Mouse (Mus musculus) midbrain, embryonic 14.5 days (tissue): ENCODE data around the gene Osbpl8. TPM values are rescaled to one million over a fixed set of nuclear protein-coding genes. Genes with fewer than 3 reads are reported as not detected.

Source experiments
- ATAC-seq: fragments of 200-750 bp; cut with Nextera tagmentation; 2 replicates; pipeline ENCODE4 v1.8.0; 2017; ENCODE audit warnings: moderate number of reproducible peaks, moderate library complexity; ENCODE audit not compliant: low FRiP score, low TSS enrichment
- DNase-seq: peaks from one replicate; pipeline ENCODE4 v3.0.0-alpha.2; 2015
- H3K27ac ChIP-seq: fragments of 300-500 bp; sonication (generic); replicated peaks from 2 replicates; pipeline ENCODE4 v1.5.1; 2014; ENCODE audit warnings: mild to moderate bottlenecking, low read depth, low read length, moderate library complexity
- H3K27me3 ChIP-seq: fragments of 300-500 bp; sonication (generic); 2 replicates; pipeline ENCODE4 v1.6.1; 2014; ENCODE audit warnings: low read length, control low read depth, mixed read lengths; ENCODE audit not compliant: control insufficient read depth, insufficient read depth
- H3K36me3 ChIP-seq: fragments of 300-500 bp; sonication (generic); 2 replicates; pipeline ENCODE4 v1.6.1; 2014; ENCODE audit warnings: low read length, control low read depth; ENCODE audit not compliant: control insufficient read depth, insufficient read depth
- H3K4me1 ChIP-seq: fragments of 300-500 bp; sonication (generic); 2 replicates; pipeline ENCODE4 v1.6.1; 2014; ENCODE audit warnings: mild to moderate bottlenecking, antibody characterized with exemption, low read length, control low read depth; ENCODE audit not compliant: control insufficient read depth, insufficient read depth
- H3K4me2 ChIP-seq: fragments of 300-500 bp; sonication (generic); 2 replicates; pipeline ENCODE4 v1.6.1; 2014; ENCODE audit warnings: mild to moderate bottlenecking, low read length, moderate library complexity
- H3K4me3 ChIP-seq: fragments of 300-500 bp; sonication (generic); replicated peaks from 2 replicates; pipeline ENCODE4 v1.5.1; 2014; ENCODE audit warnings: low read depth, low read length
- H3K9ac ChIP-seq: fragments of 300-500 bp; sonication (generic); replicated peaks from 2 replicates; pipeline ENCODE4 v1.6.1; 2014; ENCODE audit warnings: mild to moderate bottlenecking, low read length, moderate library complexity
- H3K9me3 ChIP-seq: fragments of 300-500 bp; sonication (generic); 2 replicates; pipeline ENCODE4 v1.6.1; 2016; ENCODE audit warnings: low read length, control low read depth, mixed read lengths; ENCODE audit not compliant: control insufficient read depth
- WGBS: fragments of 180-500 bp; shearing (Covaris S2); extraction: QIAGEN DNeasy Blood & Tissue Kit; methylation state at CpG from one replicate; pipeline ENCODE4 v1.1.7; 2014; 5-methylcytosine and 5-hydroxymethylcytosine counted together
- polyA plus RNA-seq: library from polyadenylated mRNA; unstranded; fragments of >200 nt; fragmentation: Nextera tagmentation; extraction: Ambion mirVana; gene quantifications from 2 replicates; pipeline ENCODE4 v1.2.1, GENCODE M21; 2014

Osbpl8 gene
- polyA plus RNA-seq, 1 experiment from 2014 or later = 19.0 TPM

DNA sequence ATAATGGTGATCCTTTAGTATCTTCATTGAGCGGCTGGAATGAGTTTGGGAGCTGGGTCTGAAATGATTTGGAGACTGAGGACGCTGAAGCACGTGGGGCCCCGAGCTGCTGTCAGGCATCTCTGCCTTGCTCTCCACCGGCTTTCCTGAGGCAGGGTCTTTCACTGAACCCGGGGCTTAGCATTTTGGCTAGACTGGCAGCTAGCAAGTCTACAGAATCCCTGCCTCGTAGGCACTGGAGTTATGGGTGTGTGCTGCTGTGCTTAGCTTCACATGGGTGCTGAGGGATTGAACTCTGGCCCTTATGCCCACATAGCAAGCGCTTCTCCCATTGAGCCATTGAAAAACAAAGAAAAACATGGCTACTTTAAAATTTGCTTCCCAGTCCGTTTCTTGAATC lies 42.8 kb downstream of the Osbpl8 start:
- no peaks in the 10 kb centered on the region for H3K4me1 ChIP-seq
- H3K4me2 ChIP-seq = no peak overlapping the region
- no peak for DNase-seq
- no peaks in the 10 kb centered on the region for H3K9me3 ChIP-seq
- H3K9ac ChIP-seq = no peak overlapping the region
- H3K27ac ChIP-seq = no peak overlapping the region
- ATAC-seq = no peak
- no peaks in the 10 kb centered on the region for H3K36me3 ChIP-seq
- 76% methylated on average over 9 of the region's 9 CpGs for WGBS
- H3K27me3 ChIP-seq = no peaks in the 10 kb centered on the region
- H3K4me3 ChIP-seq = no peak overlapping the region

DNA sequence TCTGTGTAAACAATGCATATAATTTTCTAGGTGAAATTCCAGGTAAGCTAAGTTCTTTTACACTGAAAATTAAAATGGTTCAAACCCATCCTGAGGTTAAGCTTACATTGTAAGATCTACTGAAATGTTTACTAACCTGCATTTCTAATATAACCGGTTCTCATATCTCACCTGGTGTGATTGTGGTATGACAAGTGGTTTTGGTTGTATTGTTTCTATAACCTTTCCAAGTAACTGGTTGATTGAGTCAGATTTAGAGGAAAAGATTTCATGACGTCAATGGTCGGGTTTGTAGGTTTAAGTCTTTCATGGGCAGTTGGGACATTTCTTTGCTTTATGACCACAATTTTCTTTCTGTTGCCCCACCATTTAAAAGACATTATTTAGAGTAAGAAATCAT lies 49.5 kb downstream of the Osbpl8 start:
- Histone ChIP-seq H3K4me2 (no peak overlapping the region), H3K4me1 (no peaks in the 10 kb centered on the region), H3K9me3 (no peaks in the 10 kb centered on the region), H3K27ac (no peak overlapping the region), H3K4me3 (no peak overlapping the region), H3K27me3 (no peaks in the 10 kb centered on the region), H3K9ac (no peak overlapping the region), H3K36me3 (no peaks in the 10 kb centered on the region)
- no peak for ATAC-seq
- no peak for DNase-seq
- WGBS = 96% methylated on average over 3 of the region's 3 CpGs

DNA sequence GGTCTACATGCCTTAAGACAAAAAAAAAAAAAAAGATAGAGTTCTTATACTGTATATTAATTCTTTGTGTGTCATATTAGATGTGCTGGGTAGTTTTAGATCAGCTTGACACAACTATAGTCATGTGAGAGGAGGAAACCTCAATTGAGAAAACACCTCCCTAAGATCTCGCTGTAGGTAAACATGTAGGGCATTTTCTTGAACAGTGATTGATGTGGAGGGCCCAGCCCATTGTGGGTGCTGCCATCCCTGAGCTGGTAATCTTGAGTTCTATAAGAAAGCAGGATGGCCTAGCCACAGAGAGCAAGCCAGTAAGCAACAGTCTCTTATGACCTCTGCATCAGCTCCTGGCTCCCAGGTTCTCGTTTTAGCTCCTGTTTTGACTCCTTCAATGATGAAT lies 50.1 kb downstream of the Osbpl8 start:
- Histone ChIP-seq H3K4me3 (no peak overlapping the region), H3K36me3 (no peaks in the 10 kb centered on the region), H3K27ac (no peak overlapping the region), H3K9ac (no peak overlapping the region), H3K4me2 (no peak overlapping the region), H3K27me3 (no peaks in the 10 kb centered on the region), H3K4me1 (no peaks in the 10 kb centered on the region), H3K9me3 (no peaks in the 10 kb centered on the region)
- no peak for DNase-seq
- ATAC-seq = no peak
- 85% methylated on average over 2 of the region's 2 CpGs for WGBS

DNA sequence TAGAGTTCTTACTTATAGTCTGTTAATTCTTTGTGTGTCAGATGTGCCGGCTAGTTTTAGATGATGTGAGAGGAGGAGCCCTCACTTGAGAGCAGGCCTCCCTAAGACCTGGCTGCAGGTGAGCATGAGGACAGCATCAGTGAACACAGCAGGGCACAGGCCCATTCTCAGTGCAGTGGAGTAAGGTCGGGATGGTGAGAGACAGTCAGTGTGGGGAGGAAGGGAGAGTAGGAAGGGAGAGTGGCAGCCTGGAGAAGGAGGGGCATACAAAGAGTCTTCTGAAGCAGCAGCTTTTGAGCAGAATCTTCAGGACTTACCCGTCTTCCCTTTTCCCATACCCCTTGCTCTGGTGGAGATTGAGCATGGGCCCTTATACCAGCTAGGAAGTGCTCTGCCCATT lies 51.0 kb downstream of the Osbpl8 start:
- Histone ChIP-seq H3K36me3 (no peaks in the 10 kb centered on the region), H3K4me3 (no peak overlapping the region), H3K9ac (no peak overlapping the region), H3K27ac (no peak overlapping the region), H3K4me2 (no peak overlapping the region), H3K9me3 (no peaks in the 10 kb centered on the region), H3K27me3 (no peaks in the 10 kb centered on the region), H3K4me1 (no peaks in the 10 kb centered on the region)
- 74% methylated on average over 3 of the region's 3 CpGs for whole genome bisulfite sequencing
- DNase-seq (no peak), ATAC-seq (no peak)

DNA sequence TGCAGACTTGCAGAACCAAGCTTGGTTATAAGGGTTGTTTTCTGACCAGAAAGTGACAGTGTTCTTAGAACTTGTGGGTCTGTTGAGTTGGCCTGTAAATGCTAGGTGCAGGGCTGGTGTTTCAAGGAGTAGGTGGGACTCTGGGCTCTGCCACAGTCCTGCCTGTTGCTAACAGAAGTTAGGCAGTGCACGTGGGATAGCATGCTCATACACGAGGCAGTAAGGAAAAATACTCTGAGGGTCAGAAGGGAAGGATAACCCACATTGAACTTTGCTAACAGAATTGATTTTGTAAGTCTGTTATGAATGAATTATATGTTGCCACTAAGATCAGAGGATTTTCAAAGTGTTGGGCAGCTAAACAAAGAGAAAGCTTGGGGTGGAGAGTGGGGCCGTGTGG lies 51.6 kb downstream of the Osbpl8 start:
- DNase-seq = no peak
- H3K9me3 ChIP-seq = no peaks in the 10 kb centered on the region
- no peak overlapping the region for H3K4me2 ChIP-seq
- no peak for ATAC-seq
- H3K4me3 ChIP-seq = no peak overlapping the region
- no peaks in the 10 kb centered on the region for H3K4me1 ChIP-seq
- no peaks in the 10 kb centered on the region for H3K36me3 ChIP-seq
- H3K27ac ChIP-seq = no peak overlapping the region
- no peaks in the 10 kb centered on the region for H3K27me3 ChIP-seq
- no peak overlapping the region for H3K9ac ChIP-seq
- WGBS = 87% methylated on average over 3 of the region's 3 CpGs

DNA sequence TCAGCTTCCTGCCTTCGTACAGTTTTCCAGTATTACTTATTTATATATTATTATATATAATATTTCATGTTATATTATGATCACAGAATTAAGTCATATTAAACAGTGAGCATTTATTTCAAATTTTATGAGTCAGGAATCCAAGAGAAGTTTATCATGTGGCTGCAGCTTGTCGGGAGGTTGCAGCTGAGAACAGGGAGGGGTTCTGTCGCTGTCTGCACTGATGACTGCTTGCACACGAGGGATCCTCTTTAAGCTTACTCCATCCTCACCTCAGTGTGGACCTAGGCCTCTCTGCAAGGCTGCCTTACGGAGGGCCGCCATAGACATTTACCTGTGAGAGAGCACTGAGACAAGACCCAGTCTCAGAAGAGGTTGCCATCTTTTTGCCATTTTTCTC lies 58.0 kb downstream of the Osbpl8 start:
- H3K9ac ChIP-seq = no peak overlapping the region
- H3K4me1 ChIP-seq = peaks cover 12% of the 10 kb centered on the region
- H3K9me3 ChIP-seq = no peaks in the 10 kb centered on the region
- ATAC-seq = no peak
- H3K27me3 ChIP-seq = no peaks in the 10 kb centered on the region
- 70% methylated on average over 6 of the region's 6 CpGs for WGBS
- no peak overlapping the region for H3K4me2 ChIP-seq
- no peak for DNase-seq
- no peaks in the 10 kb centered on the region for H3K36me3 ChIP-seq
- H3K4me3 ChIP-seq = no peak overlapping the region
- H3K27ac ChIP-seq = no peak overlapping the region

DNA sequence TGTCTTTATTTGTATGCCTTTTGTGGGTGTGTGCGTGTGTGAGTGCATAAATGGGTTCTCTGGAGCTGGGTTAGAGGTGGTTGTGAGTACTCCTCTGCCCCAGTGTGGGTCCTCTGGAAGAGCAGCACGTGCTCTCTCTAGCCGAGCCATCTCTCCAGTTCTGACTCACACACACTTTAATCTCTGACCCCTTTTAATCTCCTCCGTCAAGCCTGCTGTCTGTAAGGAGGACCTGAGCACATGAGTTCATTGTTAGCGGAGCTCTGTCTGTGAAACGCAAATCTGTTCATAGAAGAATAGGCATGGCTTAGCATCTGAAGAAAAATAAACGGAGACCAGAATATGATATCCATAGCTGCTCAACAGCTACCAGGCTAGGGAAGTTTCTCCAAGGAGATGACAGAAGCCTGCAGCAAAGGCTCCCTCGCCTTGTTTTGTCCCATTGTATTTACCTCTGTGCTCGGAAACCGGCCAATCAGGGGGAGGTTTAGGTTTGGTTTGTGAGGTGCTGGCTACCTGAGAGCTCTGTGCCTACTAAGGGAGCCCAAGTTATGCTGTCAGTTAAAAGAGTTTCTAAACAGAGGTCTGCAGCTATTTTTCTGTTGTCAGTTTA lies 58.8 kb downstream of the Osbpl8 start:
- H3K27ac ChIP-seq = no peak overlapping the region
- peak; percentile 58; the same call in 1 of the 2 replicates for ATAC-seq
- H3K4me2 ChIP-seq = peak overlapping the region; percentile 15
- 20% methylated on average over 10 of the region's 10 CpGs for WGBS
- peaks cover 12% of the 10 kb centered on the region for H3K4me1 ChIP-seq
- no peaks in the 10 kb centered on the region for H3K36me3 ChIP-seq
- no peak overlapping the region for H3K4me3 ChIP-seq
- no peak overlapping the region for H3K9ac ChIP-seq
- peak; percentile 30 for DNase-seq
- no peaks in the 10 kb centered on the region for H3K27me3 ChIP-seq
- no peaks in the 10 kb centered on the region for H3K9me3 ChIP-seq

DNA sequence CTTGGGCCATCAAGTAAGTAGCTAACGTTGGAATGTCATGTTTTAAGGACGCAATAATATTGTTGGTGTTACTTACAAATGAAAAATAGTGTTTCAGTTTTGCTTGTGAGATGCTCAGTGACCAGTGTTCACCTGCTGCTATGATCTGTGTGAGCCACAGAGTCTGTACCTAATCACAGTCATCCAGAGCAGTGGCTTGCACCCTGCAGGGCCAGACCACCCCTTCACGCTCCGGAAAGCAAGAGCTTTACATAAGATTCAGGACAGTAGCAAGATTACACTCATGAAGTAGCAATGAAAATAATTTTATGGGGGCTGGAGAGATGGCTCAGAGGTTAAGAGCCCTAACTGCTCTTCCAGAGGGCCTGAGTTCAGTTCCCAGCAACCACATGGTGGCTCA lies 60.1 kb downstream of the Osbpl8 start:
- no peak for DNase-seq
- no peak for ATAC-seq
- WGBS = 90% methylated on average over 4 of the region's 4 CpGs
- Histone ChIP-seq H3K4me3 (no peak overlapping the region), H3K9me3 (no peaks in the 10 kb centered on the region), H3K9ac (no peak overlapping the region), H3K36me3 (no peaks in the 10 kb centered on the region), H3K27ac (no peak overlapping the region), H3K4me1 (peaks cover 12% of the 10 kb centered on the region), H3K27me3 (no peaks in the 10 kb centered on the region), H3K4me2 (no peak overlapping the region)

DNA sequence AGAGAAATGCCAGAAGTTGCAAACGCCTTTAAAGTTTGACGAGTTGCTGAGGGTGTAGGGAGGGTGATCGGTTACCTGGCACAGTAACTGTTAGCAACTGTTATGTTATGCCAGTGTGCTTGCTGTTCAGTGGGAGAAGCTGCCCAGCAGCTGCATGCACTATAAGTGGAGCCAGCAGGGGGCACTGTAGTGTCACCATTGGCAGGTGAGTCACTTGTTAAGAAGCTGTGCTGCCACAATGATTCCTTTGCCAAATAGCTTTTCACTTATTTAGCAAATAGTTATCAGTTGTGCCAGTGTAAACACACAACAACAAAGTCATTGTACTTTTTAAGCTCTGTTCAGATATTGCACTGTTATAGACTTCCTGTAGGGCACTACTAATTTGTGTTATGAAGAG lies 62.0 kb downstream of the Osbpl8 start:
- peak; percentile 53; the same call in 1 of the 2 replicates for ATAC-seq
- no peak overlapping the region for H3K4me3 ChIP-seq
- no peaks in the 10 kb centered on the region for H3K36me3 ChIP-seq
- no peaks in the 10 kb centered on the region for H3K27me3 ChIP-seq
- H3K27ac ChIP-seq = no peak overlapping the region
- no peak overlapping the region for H3K9ac ChIP-seq
- WGBS = 28% methylated on average over 3 of the region's 3 CpGs
- H3K4me2 ChIP-seq = no peak overlapping the region
- peak; percentile 94 for DNase-seq
- peaks cover 12% of the 10 kb centered on the region for H3K4me1 ChIP-seq
- no peaks in the 10 kb centered on the region for H3K9me3 ChIP-seq
